Mouse (Mus musculus): ENCODE measurements around the gene Mn1. TPM values are rescaled to one million over a fixed set of nuclear protein-coding genes. Genes with fewer than 3 reads are reported as not detected.

Gene Mn1
- 1.2 and 2.6 TPM in 2 replicates for polyA plus RNA-seq (2012; ENCODE audit: insufficient read depth, insufficient read length, missing spikeins)

DNA sequence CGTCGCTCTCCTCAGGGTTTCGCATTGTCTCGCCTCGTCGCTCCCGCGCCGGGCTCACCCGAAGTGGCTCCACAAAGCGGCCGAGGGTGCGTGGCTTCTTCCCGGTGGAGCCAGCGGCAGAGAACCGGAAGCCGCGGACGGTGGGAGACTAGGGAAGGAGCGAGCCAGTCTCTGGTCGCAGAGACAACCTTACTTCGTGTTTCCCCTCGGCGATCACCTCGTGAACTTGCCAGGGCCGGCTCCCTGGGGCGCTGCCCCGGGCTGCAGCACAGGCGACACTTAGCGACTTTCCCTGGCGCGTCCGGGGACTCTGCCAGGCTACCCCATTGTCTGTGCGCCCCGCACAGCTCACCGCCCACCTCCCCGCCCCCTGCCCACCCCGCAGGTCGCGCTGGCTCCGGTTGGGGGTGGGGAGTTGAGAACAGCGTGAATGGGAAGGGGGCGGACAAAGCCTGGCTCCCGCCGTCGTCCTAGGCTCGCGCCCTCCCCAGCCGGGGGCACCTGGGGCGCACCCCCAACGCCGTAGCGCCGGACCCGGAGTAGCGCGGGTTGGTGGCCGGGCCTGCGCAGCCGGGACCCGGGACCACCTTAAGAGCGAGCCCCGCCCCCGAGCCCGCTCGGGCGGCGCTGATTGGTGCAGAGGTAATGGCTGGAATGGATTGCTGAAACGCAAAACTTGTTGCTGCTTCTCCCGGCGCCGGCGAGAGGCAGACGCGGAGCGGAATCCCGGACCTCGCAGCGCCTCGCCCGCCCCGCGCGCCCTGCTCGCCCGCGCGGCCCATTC, at the start of gene Mn1:
TSS of gene Mn1 (plus strand) at position 772 of the 784 bp plus-strand sequence.
- peak within 1 kb of the TSS; percentile 57 for H3K27ac ChIP-seq (replicated peaks; ENCODE audit: low read depth, low read length)
- peak within 1 kb of the TSS; percentile 90 for H3K4me3 ChIP-seq (ENCODE audit: insufficient read depth, low read depth, low read length)
- peaks cover 6% of the 10 kb centered on the region; the same call in 1 of the 2 replicates for H3K4me1 ChIP-seq (ENCODE audit: control insufficient read depth, insufficient read depth, insufficient read length, low read length)

DNA sequence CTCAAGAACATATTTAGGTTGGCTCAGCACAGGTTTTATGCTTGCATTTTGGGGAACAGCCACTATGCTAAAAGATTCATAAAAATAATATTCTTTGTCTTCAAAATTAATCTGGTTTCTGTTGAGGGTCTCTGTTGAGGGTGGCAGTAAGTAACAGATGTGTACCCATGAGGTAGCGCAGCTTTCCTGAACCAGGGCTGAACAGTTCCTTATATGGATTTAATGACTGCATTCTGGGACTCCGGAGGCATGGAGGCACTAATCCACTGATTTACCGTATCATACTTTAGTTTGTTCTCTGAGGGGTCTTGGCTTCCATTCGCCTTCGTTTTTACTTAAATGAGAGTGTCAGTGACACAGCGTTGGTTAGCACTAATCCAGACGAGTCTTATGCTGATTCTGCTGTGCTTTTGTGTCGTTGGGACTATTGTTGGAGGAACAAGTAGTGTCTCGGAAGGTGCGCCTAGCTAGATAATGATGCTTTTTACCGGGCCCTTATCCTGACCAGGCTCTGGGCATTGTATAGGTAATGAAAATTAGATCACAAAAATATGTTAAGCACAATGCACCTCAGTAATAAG, 49.1 kb upstream of the Mn1 start:
- Histone ChIP-seq H3K4me1 (ENCODE audit: control insufficient read depth, insufficient read depth, insufficient read length, low read length) (no peaks in the 10 kb centered on the region), H3K4me3 (ENCODE audit: insufficient read depth, low read depth, low read length) (no peak overlapping the region), H3K27ac (replicated peaks; ENCODE audit: low read depth, low read length) (no peak overlapping the region)

GRCm38 (mm10) chr5:111368576-111368975, 48.6 kb upstream of the Mn1 start:
- Histone ChIP-seq H3K4me1 (ENCODE audit: control insufficient read depth, insufficient read depth, insufficient read length, low read length) (no peaks in the 10 kb centered on the region), H3K4me3 (ENCODE audit: insufficient read depth, low read depth, low read length) (no peak overlapping the region), H3K27ac (replicated peaks; ENCODE audit: low read depth, low read length) (no peak overlapping the region)

DNA sequence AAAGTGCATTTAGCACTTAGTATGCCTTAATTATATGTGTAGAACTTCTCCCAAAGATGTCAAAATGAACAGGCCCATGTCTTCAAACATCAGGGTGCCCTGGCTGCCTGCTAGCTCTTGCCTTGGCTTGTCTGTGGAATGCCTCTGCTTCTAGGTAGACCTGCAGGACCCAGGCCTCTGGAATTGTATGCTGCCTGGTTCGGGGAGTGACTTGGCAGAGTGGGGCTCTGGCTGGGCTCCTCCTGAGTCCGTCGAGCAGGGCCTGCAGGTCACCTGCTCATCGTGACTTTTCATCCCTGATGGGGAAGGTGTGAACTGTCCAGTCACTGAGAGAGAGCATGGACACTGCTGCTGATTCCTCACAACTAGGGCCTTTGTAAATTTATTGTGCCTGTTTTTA, 41.5 kb upstream of the Mn1 start:
- Histone ChIP-seq H3K27ac (replicated peaks; ENCODE audit: low read depth, low read length) (no peak overlapping the region), H3K4me3 (ENCODE audit: insufficient read depth, low read depth, low read length) (no peak overlapping the region), H3K4me1 (ENCODE audit: control insufficient read depth, insufficient read depth, insufficient read length, low read length) (peaks cover 11% of the 10 kb centered on the region; the same call in 1 of the 2 replicates)

- Histone ChIP-seq H3K4me3 (ENCODE audit: insufficient read depth, low read depth, low read length) (no peak overlapping the region), H3K4me1 (ENCODE audit: control insufficient read depth, insufficient read depth, insufficient read length, low read length) (peaks cover 11% of the 10 kb centered on the region; the same call in 1 of the 2 replicates), H3K27ac (replicated peaks; ENCODE audit: low read depth, low read length) (no peak overlapping the region)
These were observed 40.7 kb upstream of the Mn1 start for GRCm38 (mm10) chr5:111376276-111377020.

- Histone ChIP-seq H3K27ac (replicated peaks; ENCODE audit: low read depth, low read length) (peak overlapping the region; percentile 50), H3K4me3 (ENCODE audit: insufficient read depth, low read depth, low read length) (no peak overlapping the region)
These were observed 38.8 kb upstream of the Mn1 start for GRCm38 (mm10) chr5:111378126-111378993.

GRCm38 (mm10) chr5:111383335-111383734, 33.8 kb upstream of the Mn1 start:
- peaks cover 9% of the 10 kb centered on the region; the same call in 1 of the 2 replicates for H3K4me1 ChIP-seq (ENCODE audit: control insufficient read depth, insufficient read depth, insufficient read length, low read length)
- no peak overlapping the region for H3K27ac ChIP-seq (replicated peaks; ENCODE audit: low read depth, low read length)
- H3K4me3 ChIP-seq (ENCODE audit: insufficient read depth, low read depth, low read length), result no peak overlapping the region

More at GRCm38 (mm10) chr5:111378126-111378993, 38.8 kb upstream of the Mn1 start:
- H3K4me1 ChIP-seq (ENCODE audit: control insufficient read depth, insufficient read depth, insufficient read length, low read length), result peaks cover 11% of the 10 kb centered on the region; the same call in 1 of the 2 replicates

- no peaks in the 10 kb centered on the region for H3K4me1 ChIP-seq (ENCODE audit: control insufficient read depth, insufficient read depth, insufficient read length, low read length)
- no peak overlapping the region for H3K4me3 ChIP-seq (ENCODE audit: insufficient read depth, low read depth, low read length)
- no peak overlapping the region for H3K27ac ChIP-seq (replicated peaks; ENCODE audit: low read depth, low read length)
These were observed 26.3 kb upstream of the Mn1 start for GRCm38 (mm10) chr5:111390911-111391310.

DNA sequence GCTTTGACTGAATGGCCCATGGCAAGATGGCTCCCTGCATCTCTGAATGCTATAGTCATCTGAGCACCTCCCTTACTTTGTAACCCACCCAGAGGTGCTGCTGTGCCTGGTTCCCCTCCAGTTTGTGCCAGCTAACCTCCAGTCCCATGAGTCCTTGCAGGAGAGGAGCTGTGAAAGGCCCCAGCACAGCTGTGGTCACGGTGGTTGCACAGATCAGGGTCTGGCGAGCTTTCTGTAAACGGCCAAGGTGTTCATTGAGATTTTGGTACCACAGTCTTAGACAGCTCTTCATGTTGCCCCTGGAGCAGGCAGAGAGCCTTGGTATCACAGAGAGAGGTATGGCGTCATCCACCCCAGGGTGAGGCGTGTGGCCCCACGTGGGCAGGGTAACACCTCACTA, 25.7 kb upstream of the Mn1 start:
- Histone ChIP-seq H3K27ac (replicated peaks; ENCODE audit: low read depth, low read length) (no peak overlapping the region), H3K4me1 (ENCODE audit: control insufficient read depth, insufficient read depth, insufficient read length, low read length) (no peaks in the 10 kb centered on the region), H3K4me3 (ENCODE audit: insufficient read depth, low read depth, low read length) (no peak overlapping the region)

DNA sequence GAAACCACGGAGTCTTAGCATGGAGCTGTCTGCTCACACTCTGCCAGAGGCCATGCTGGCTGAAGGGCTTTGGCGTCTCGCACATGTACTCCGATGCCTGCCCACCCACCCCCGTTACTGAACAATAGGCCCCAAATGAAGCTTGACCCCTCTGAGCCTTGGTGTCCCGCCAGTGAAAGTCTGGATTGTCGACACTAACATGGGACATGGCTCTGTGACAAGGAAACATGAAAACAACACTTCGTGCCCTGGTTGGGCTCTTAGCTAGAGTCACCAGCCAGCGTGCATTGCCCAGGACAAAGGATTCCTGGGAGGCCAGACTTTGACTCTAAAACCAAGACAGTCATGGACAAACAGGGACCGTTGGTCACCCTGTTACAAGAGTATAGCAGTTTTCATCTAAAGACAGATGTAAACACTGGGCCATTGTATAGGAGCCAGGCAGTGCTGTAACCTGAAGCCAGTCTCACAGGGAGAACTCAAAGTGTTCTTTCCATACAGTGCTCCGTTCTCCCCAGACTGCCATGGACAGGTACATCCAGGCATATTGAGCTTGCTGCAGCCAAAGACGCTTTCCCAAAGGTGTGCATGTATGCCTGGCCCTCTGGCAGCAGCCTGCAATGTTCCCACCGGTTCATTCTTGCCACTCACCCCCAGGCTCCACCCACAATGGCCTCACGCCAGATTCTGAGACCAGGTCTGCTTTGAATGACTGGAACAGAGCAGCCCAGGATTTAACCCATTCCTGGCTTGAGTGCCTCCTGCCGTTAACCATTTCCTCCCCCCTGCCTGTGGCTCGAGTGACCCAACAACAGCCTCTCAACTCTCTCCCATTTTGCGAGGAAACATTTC, 23.6 kb upstream of the Mn1 start:
- Histone ChIP-seq H3K27ac (replicated peaks; ENCODE audit: low read depth, low read length) (no peak overlapping the region), H3K4me1 (ENCODE audit: control insufficient read depth, insufficient read depth, insufficient read length, low read length) (no peaks in the 10 kb centered on the region), H3K4me3 (ENCODE audit: insufficient read depth, low read depth, low read length) (no peak overlapping the region)

DNA sequence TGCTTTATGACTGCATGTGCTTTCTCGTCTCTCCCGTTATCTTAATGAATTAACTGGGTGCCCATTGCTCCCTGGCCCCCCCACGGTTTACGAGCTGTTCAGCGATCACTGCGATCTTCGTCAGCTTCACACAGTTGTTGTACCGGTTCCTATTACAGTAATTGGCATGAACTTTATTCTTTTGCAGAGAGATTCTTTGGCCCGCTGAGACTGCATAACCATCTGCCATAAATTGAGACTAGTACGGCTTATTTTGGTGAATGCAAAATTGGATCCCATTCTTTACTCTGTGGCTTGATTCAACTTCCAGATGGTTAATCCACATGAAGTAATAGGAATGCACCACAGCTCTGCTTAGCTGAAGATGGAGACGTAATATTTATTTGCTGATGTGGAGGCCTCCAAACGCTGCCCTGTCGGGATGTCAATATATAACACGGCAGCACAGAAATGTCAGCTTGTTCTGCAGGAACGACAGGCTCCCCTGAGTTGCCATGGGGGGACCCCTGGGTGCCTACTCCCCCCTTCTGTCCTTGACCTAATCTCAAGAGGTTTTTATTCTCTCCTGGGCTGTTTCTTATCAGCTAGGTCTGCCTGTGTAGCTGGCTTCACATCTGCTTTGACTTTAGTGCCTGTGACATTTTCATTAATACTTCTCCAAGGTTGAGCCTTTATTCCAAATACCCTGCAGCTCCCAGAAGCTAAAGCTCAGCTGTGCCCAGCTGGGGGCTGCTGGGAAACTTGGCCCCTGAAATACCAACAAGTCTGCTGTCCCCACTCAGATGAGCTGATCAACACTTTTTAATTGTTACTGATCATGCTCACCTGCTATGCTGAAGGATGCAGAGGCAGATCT, 22.7 kb upstream of the Mn1 start:
- H3K27ac ChIP-seq (replicated peaks; ENCODE audit: low read depth, low read length), result no peak overlapping the region
- no peaks in the 10 kb centered on the region for H3K4me1 ChIP-seq (ENCODE audit: control insufficient read depth, insufficient read depth, insufficient read length, low read length)
- H3K4me3 ChIP-seq (ENCODE audit: insufficient read depth, low read depth, low read length), result no peak overlapping the region

- no peak overlapping the region for H3K4me3 ChIP-seq (ENCODE audit: insufficient read depth, low read depth, low read length)
- no peak overlapping the region for H3K27ac ChIP-seq (replicated peaks; ENCODE audit: low read depth, low read length)
- H3K4me1 ChIP-seq (ENCODE audit: control insufficient read depth, insufficient read depth, insufficient read length, low read length), result no peaks in the 10 kb centered on the region
These were observed 21.4 kb upstream of the Mn1 start for GRCm38 (mm10) chr5:111395771-111396170.

DNA sequence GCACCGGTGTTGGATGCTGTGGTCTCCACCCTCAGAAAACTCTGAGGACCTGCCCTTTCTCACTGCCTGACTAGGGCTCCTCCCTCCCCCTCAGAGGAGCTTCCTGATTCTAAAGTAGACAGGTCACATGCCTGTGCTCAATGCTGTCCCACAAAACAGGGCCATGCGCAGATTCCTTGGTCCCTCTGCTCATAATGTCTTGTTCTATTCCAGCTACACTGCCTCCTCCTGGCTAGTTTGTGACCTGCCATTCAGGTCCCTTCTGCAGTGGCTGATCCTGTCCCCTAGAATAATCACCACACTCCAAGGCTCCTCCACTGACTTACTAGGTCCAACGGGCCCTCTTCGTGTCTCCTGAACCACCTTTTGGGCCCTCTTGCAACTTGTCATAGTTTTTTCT, 21.0 kb upstream of the Mn1 start:
- Histone ChIP-seq H3K27ac (replicated peaks; ENCODE audit: low read depth, low read length) (no peak overlapping the region), H3K4me3 (ENCODE audit: insufficient read depth, low read depth, low read length) (no peak overlapping the region), H3K4me1 (ENCODE audit: control insufficient read depth, insufficient read depth, insufficient read length, low read length) (no peaks in the 10 kb centered on the region)

All from brown adipose tissue, adult 24 weeks (tissue).